Mouse (Mus musculus) lung, embryonic 15.5 days (tissue): ENCODE measurements around the gene Edaradd. TPM values are rescaled to one million over a fixed set of nuclear protein-coding genes. Genes with fewer than 3 reads are reported as not detected.
A peak's percentile ranks its signal among the peaks of the same experiment; 100 is the strongest.

Experiments
- ATAC-seq: fragments of 200-750 bp; cut with Nextera tagmentation; 2 replicates; pipeline ENCODE4 v1.8.0; 2017; ENCODE audit warnings: moderate number of reproducible peaks, borderline replicate concordance; ENCODE audit not compliant: low FRiP score, low TSS enrichment; ENCODE audit errors: extremely low read depth
- H3K27ac ChIP-seq: fragments of 300-500 bp; sonication (generic); 2 replicates; pipeline ENCODE4 v1.5.1; 2015; ENCODE audit warnings: moderate library complexity, mild to moderate bottlenecking, inconsistent platforms
- H3K27me3 ChIP-seq: fragments of 300-500 bp; sonication (generic); 2 replicates; pipeline ENCODE4 v1.6.1; 2015; ENCODE audit warnings: inconsistent platforms
- H3K36me3 ChIP-seq: fragments of 300-500 bp; sonication (generic); 2 replicates; pipeline ENCODE4 v1.6.1; 2015; ENCODE audit warnings: inconsistent platforms
- H3K4me1 ChIP-seq: fragments of 300-500 bp; sonication (generic); 2 replicates; pipeline ENCODE4 v1.6.1; 2015; ENCODE audit warnings: inconsistent platforms
- H3K4me2 ChIP-seq: fragments of 300-500 bp; sonication (generic); 2 replicates; pipeline ENCODE4 v1.6.1; 2015; ENCODE audit warnings: inconsistent platforms, mild to moderate bottlenecking, moderate library complexity
- H3K4me3 ChIP-seq: fragments of 300-500 bp; sonication (generic); 2 replicates; pipeline ENCODE4 v1.5.1; 2015; ENCODE audit warnings: mild to moderate bottlenecking, inconsistent platforms
- H3K9ac ChIP-seq: fragments of 300-500 bp; sonication (generic); 2 replicates; pipeline ENCODE4 v1.6.1; 2015; ENCODE audit warnings: inconsistent platforms
- H3K9me3 ChIP-seq: fragments of 300-500 bp; sonication (generic); 2 replicates; pipeline ENCODE4 v1.6.1; 2016; ENCODE audit warnings: inconsistent platforms
- WGBS: fragments of 180-500 bp; shearing (Covaris S2); methylation state at CpG from one replicate; pipeline ENCODE4 v1.1.7; 2015; 5-methylcytosine and 5-hydroxymethylcytosine counted together
- polyA plus RNA-seq: library from polyadenylated mRNA; unstranded; fragments of >200 nt; fragmentation: Nextera tagmentation; extraction: Ambion mirVana; gene quantifications from 2 replicates; pipeline ENCODE4 v1.2.1, GENCODE M21; 2015

Gene Edaradd
- polyA plus RNA-seq, 1 experiment from 2014 or later = 1.6 TPM

GRCm38 (mm10) chr13:12454686-12455390, 65.4 kb downstream of the Edaradd start:
- 67% methylated on average over 7 of the region's 7 CpGs for WGBS
- Histone ChIP-seq H3K4me3 (no peak overlapping the region), H3K27me3 (no peaks in the 10 kb centered on the region), H3K36me3 (peaks cover 13% of the 10 kb centered on the region), H3K4me1 (peaks cover 2% of the 10 kb centered on the region; the same call in 1 of the 2 replicates), H3K9ac (no peak overlapping the region), H3K9me3 (no peaks in the 10 kb centered on the region), H3K4me2 (no peak overlapping the region), H3K27ac (no peak overlapping the region)
- no peak for ATAC-seq

- no peak for ATAC-seq
- no peak overlapping the region for H3K4me2 ChIP-seq
- H3K27ac ChIP-seq = no peak overlapping the region
- no peak overlapping the region for H3K4me3 ChIP-seq
- no peaks in the 10 kb centered on the region for H3K4me1 ChIP-seq
- no peaks in the 10 kb centered on the region for H3K27me3 ChIP-seq
- H3K9ac ChIP-seq = no peak overlapping the region
- H3K9me3 ChIP-seq = no peaks in the 10 kb centered on the region
- H3K36me3 ChIP-seq = peaks cover 12% of the 10 kb centered on the region
- 88% methylated on average over 14 of the region's 14 CpGs for WGBS
These were observed 67.1 kb downstream of the Edaradd start for GRCm38 (mm10) chr13:12453150-12453549.

GRCm38 (mm10) chr13:12442008-12442587, 78.1 kb downstream of the Edaradd start:
- Histone ChIP-seq H3K9me3 (no peaks in the 10 kb centered on the region), H3K4me1 (peaks cover 13% of the 10 kb centered on the region; the same call in 1 of the 2 replicates), H3K4me3 (no peak overlapping the region), H3K36me3 (peaks cover 29% of the 10 kb centered on the region; the same call in 1 of the 2 replicates), H3K4me2 (no peak overlapping the region), H3K27me3 (no peaks in the 10 kb centered on the region), H3K27ac (no peak overlapping the region), H3K9ac (no peak overlapping the region)
- WGBS = 44% methylated on average over 2 of the region's 2 CpGs
- ATAC-seq = peak; percentile 91

- H3K4me1 ChIP-seq = peaks cover 13% of the 10 kb centered on the region; the same call in 1 of the 2 replicates
- no peak overlapping the region for H3K4me3 ChIP-seq
- ATAC-seq = no peak
- H3K27me3 ChIP-seq = no peaks in the 10 kb centered on the region
- no peak overlapping the region for H3K9ac ChIP-seq
- no peak overlapping the region for H3K4me2 ChIP-seq
- peaks cover 34% of the 10 kb centered on the region for H3K36me3 ChIP-seq
- no peak overlapping the region for H3K27ac ChIP-seq
- WGBS = 75% methylated on average over 6 of the region's 6 CpGs
- H3K9me3 ChIP-seq = no peaks in the 10 kb centered on the region
These were observed 79.4 kb downstream of the Edaradd start for GRCm38 (mm10) chr13:12440813-12441212.

GRCm38 (mm10) chr13:12439586-12439985, 80.7 kb downstream of the Edaradd start:
- Histone ChIP-seq H3K27me3 (no peaks in the 10 kb centered on the region), H3K9ac (no peak overlapping the region), H3K4me3 (no peak overlapping the region), H3K27ac (no peak overlapping the region), H3K4me2 (no peak overlapping the region), H3K36me3 (peaks cover 44% of the 10 kb centered on the region), H3K4me1 (peaks cover 13% of the 10 kb centered on the region; the same call in 1 of the 2 replicates), H3K9me3 (no peaks in the 10 kb centered on the region)
- no peak for ATAC-seq
- WGBS = 93% methylated on average over 3 of the region's 3 CpGs

GRCm38 (mm10) chr13:12433843-12434242, 86.4 kb downstream of the Edaradd start:
- WGBS = 76% methylated on average over 5 of the region's 5 CpGs
- Histone ChIP-seq H3K27ac (no peak overlapping the region), H3K9me3 (no peaks in the 10 kb centered on the region), H3K4me2 (no peak overlapping the region), H3K36me3 (peaks cover 75% of the 10 kb centered on the region), H3K9ac (no peak overlapping the region), H3K27me3 (no peaks in the 10 kb centered on the region), H3K4me3 (no peak overlapping the region), H3K4me1 (no peaks in the 10 kb centered on the region)
- no peak for ATAC-seq

GRCm38 (mm10) chr13:12428556-12428955, 91.7 kb downstream of the Edaradd start:
- no peak overlapping the region for H3K4me2 ChIP-seq
- H3K9ac ChIP-seq = no peak overlapping the region
- ATAC-seq = no peak
- no peak overlapping the region for H3K4me3 ChIP-seq
- no peaks in the 10 kb centered on the region for H3K27me3 ChIP-seq
- 93% methylated on average over 13 of the region's 13 CpGs for WGBS
- no peaks in the 10 kb centered on the region for H3K9me3 ChIP-seq
- H3K36me3 ChIP-seq = peaks cover 83% of the 10 kb centered on the region
- H3K27ac ChIP-seq = no peak overlapping the region
- no peaks in the 10 kb centered on the region for H3K4me1 ChIP-seq

Other genes starting within 250 kb of the Edaradd start
- gene Actn2, start 179.7 kb downstream of the Edaradd start, polyA plus RNA-seq = 30.1 and 33.0 TPM in 2 replicates
- gene Heatr1, start 125.4 kb downstream of the Edaradd start, polyA plus RNA-seq = 15.5 and 16.2 TPM in 2 replicates
- gene Lgals8, start 55.5 kb downstream of the Edaradd start, polyA plus RNA-seq = 25.1 and 28.6 TPM in 2 replicates
- 10.1 TPM in 2 replicates for gene Ero1lb, start 45.4 kb upstream of the Edaradd start, polyA plus RNA-seq